Mouse (Mus musculus): ENCODE measurements around the gene Ccdc188. TPM values are rescaled to one million over a fixed set of nuclear protein-coding genes. Genes with fewer than 3 reads are reported as not detected.
A peak's percentile ranks its signal among the peaks of the same experiment; 100 is the strongest.

Ccdc188 gene
- polyA plus RNA-seq, 2 experiments = not detected

DNA sequence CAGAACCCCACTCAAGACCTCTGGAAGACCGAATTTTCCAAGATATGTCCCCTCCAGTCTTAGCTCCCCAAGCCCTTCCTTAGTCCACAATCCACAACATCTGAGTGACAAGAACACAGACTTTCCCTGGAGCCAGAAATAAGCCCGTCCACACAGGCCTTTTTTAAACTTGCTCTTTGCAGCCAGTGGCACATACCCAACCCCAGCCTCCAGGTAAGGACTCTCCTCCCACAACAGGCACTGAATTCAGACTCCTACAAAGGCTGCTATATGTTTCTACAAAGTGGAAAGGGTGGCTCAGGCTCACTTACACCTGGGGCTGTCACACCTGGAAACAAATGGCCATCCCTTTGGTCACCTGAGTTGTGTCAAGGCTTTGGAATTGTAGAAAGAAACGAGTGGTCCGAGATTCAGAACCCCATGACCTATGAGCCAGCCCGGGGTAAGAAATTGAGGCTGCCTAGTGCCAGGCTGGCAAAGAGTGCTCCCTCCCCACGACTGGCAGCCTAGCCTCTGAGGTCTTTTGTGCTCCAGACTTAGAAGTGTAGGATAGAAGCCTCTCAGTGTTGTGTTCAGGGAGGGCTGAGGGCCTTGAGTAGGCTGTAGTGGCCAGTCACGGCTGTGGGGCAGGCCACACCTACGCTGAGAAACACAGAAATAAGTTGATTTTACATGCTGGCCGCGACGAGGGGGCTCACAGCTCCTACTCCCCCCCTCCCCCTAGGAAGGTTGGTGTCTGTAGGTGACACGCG lies 16.4 kb downstream of the Ccdc188 start:
- no peak for DNase-seq (ENCODE audit: low spot score)
- no peak for ATAC-seq (ENCODE audit: low FRiP score, low read depth)
- no peaks in the 10 kb centered on the region for H3K9me3 ChIP-seq (ENCODE audit: control insufficient read depth, low read length)
- peaks cover 23% of the 10 kb centered on the region for H3K4me1 ChIP-seq (ENCODE audit: control insufficient read depth, insufficient read depth, low read length)
- TF ChIP-seq POLR2A (IDR thresholded peaks at IDR 0.05; ENCODE audit: borderline replicate concordance, extremely low read depth, insufficient read depth, insufficient read length) = no peak
- H3K4me2 ChIP-seq (replicated peaks; ENCODE audit: low read depth, low read length, severe bottlenecking) = peak overlapping the region; percentile 77
- peak overlapping the region; percentile 86 for H3K9ac ChIP-seq (ENCODE audit: low read depth, low read length, severe bottlenecking)
- H3K36me3 ChIP-seq (ENCODE audit: control insufficient read depth, insufficient read depth, low read length) = peaks cover 15% of the 10 kb centered on the region
- peak overlapping the region; percentile 71 for H3K27ac ChIP-seq (replicated peaks; ENCODE audit: low read depth, low read length)
- H3K4me3 ChIP-seq (replicated peaks; ENCODE audit: low read length) = peak overlapping the region; percentile 83
- H3K27me3 ChIP-seq (ENCODE audit: control insufficient read depth, insufficient read depth, low read length) = no peaks in the 10 kb centered on the region
- WGBS = 20% methylated on average over 13 of the region's 13 CpGs

DNA sequence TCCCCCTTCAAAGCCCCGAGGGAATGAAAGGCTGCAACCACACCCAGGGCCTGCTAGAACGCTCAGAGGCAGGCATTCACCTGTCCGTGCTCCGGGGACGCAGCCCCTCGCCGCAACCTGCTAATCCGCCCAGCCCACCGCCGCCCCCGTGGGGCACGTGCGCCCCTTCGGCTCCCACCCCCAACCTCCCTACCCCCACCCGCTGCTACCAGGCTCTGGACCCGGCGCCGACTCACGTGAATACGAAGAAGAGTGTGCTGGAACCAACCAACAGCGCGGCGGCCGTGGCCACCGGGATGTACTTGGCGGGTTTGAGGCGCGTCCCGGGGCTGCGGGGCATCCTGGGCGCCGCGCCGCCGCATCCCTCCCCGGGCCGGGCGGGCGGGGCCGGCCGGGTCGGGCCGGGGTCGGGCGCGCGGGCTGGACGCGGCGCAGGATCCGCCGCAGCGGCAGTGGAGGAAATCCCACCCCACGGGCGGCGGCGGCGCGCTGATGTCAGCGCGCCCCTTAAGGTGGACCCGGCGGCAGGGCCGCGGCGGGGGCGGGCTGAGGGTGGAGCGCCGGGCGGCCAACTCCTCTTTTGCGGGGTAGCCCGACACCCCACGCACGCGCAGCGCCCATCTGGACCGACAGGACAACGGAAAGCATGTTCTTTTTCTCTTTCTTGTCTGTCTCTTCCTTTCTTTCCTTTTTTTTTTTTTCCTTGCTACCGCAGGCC lies 17.2 kb downstream of the Ccdc188 start, which contains the start of gene Zdhhc8:
TSS of gene Zdhhc8 (minus strand) at position 466 of the 718 bp plus-strand sequence.
- no peak for TF ChIP-seq POLR2A (IDR thresholded peaks at IDR 0.05; ENCODE audit: borderline replicate concordance, extremely low read depth, insufficient read depth, insufficient read length)
- Histone ChIP-seq H3K9me3 (ENCODE audit: control insufficient read depth, low read length) (no peaks in the 10 kb centered on the region), H3K4me3 (replicated peaks; ENCODE audit: low read length) (peak within 1 kb of the TSS; percentile 83), H3K36me3 (ENCODE audit: control insufficient read depth, insufficient read depth, low read length) (peaks cover 20% of the 10 kb centered on the region), H3K27me3 (ENCODE audit: control insufficient read depth, insufficient read depth, low read length) (no peaks in the 10 kb centered on the region), H3K4me1 (ENCODE audit: control insufficient read depth, insufficient read depth, low read length) (peaks cover 19% of the 10 kb centered on the region), H3K9ac (ENCODE audit: low read depth, low read length, severe bottlenecking) (peak within 1 kb of the TSS; percentile 86), H3K27ac (replicated peaks; ENCODE audit: low read depth, low read length) (peak within 1 kb of the TSS; percentile 71), H3K4me2 (replicated peaks; ENCODE audit: low read depth, low read length, severe bottlenecking) (peak within 1 kb of the TSS; percentile 77)
- ATAC-seq (ENCODE audit: low FRiP score, low read depth) (peak; percentile 88), DNase-seq (ENCODE audit: low spot score) (peak; percentile 85)
- WGBS = under 1% methylated on average over 46 of the region's 79 CpGs

DNA sequence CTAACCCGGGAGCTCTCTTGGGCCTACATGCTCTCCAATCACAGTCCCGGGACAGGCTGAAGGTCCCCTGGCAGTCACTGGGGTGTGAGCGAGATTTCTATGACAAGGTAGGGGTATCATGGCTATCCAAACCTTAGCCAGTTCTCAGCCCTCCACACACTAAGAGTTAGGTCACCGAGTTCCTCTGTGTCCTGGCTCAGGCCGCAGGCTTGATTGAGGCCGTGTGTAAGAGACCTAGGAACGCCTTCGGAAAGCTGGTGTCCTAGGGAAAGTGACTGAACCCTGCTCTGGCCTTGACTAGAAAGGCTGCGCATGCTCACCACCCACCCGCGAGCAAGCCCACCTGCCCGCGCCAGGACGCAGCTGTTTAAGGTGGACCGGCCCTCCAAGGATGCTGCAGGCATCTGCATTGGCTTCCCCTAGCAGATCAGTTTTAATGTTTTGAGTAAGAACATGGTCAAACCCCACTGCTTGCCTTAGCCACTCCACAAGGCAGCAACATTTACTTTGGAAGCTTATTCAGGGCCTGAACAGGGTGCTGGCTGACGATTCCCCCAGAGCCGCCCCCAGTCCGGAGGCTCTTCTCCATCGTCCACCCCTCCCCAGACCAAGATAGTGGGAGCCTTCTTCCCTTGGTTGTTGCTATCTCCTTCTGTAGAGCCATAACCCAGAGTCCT lies 17.8 kb downstream of the Ccdc188 start:
- WGBS = 4% methylated on average over 19 of the region's 19 CpGs
- Histone ChIP-seq H3K4me3 (replicated peaks; ENCODE audit: low read length) (peak overlapping the region; percentile 83), H3K9me3 (ENCODE audit: control insufficient read depth, low read length) (no peaks in the 10 kb centered on the region), H3K36me3 (ENCODE audit: control insufficient read depth, insufficient read depth, low read length) (peaks cover 27% of the 10 kb centered on the region), H3K27ac (replicated peaks; ENCODE audit: low read depth, low read length) (peak overlapping the region; percentile 71), H3K4me1 (ENCODE audit: control insufficient read depth, insufficient read depth, low read length) (peaks cover 13% of the 10 kb centered on the region; the same call in 1 of the 2 replicates), H3K4me2 (replicated peaks; ENCODE audit: low read depth, low read length, severe bottlenecking) (peak overlapping the region; percentile 77), H3K27me3 (ENCODE audit: control insufficient read depth, insufficient read depth, low read length) (no peaks in the 10 kb centered on the region), H3K9ac (ENCODE audit: low read depth, low read length, severe bottlenecking) (peak overlapping the region; percentile 86)
- DNase-seq (ENCODE audit: low spot score) (peak; percentile 68), ATAC-seq (ENCODE audit: low FRiP score, low read depth) (peak; percentile 76)
- TF ChIP-seq POLR2A (IDR thresholded peaks at IDR 0.05; ENCODE audit: borderline replicate concordance, extremely low read depth, insufficient read depth, insufficient read length) = no peak

DNA sequence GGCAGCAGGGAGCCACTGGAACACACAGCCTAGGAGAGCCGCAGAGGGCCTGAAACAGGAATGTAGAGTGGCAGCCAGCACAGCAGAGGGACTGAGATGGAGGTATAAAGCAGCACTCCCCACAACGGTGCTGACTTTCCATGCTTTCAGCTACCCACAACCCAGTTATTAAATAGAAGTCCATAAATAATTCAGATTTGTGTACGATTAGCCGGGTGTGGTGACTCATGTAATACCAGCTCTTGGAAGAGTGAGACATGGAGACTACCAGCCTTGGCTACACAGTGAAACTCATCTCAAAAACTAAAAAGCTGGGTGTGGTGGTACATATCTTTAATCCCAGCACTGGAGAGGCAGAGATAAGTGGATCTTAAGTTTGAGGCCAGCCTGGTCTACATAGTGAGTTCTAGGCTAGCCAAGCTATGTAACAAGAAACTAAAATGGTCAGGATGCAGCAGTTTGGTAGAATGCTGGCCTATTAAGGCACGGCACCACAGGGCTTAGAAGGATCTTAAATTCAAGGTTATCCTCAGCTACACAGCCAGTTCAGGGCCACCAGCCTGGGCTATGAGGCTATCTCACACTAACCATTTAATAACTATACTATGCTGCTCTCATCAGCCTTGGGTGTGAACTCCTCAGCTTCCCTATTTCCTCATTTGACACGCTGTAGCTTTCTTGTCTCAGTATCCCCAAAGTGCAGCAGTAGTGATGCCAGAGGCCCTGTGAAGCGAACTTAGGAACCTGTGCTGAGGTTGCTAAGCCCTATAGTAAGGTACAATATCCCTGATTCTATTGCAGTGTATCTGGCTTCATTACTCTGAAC lies 19.2 kb downstream of the Ccdc188 start:
- Histone ChIP-seq H3K36me3 (ENCODE audit: control insufficient read depth, insufficient read depth, low read length) (peaks cover 41% of the 10 kb centered on the region), H3K4me1 (ENCODE audit: control insufficient read depth, insufficient read depth, low read length) (peaks cover 13% of the 10 kb centered on the region; the same call in 1 of the 2 replicates), H3K9me3 (ENCODE audit: control insufficient read depth, low read length) (no peaks in the 10 kb centered on the region), H3K27me3 (ENCODE audit: control insufficient read depth, insufficient read depth, low read length) (no peaks in the 10 kb centered on the region), H3K9ac (ENCODE audit: low read depth, low read length, severe bottlenecking) (no peak overlapping the region), H3K4me3 (replicated peaks; ENCODE audit: low read length) (no peak overlapping the region), H3K4me2 (replicated peaks; ENCODE audit: low read depth, low read length, severe bottlenecking) (no peak overlapping the region), H3K27ac (replicated peaks; ENCODE audit: low read depth, low read length) (0 out of 2 replicates have a peak overlapping the region, but pooled peaks have one; percentile 71)
- no peak for DNase-seq (ENCODE audit: low spot score)
- WGBS = 68% methylated on average over 7 of the region's 7 CpGs
- TF ChIP-seq POLR2A (IDR thresholded peaks at IDR 0.05; ENCODE audit: borderline replicate concordance, extremely low read depth, insufficient read depth, insufficient read length) = no peak
- ATAC-seq (ENCODE audit: low FRiP score, low read depth) = no peak

Data from limb, embryonic 14.5 days (tissue).